Mouse (Mus musculus): ENCODE measurements around the gene Ptprm. TPM values are rescaled to one million over a fixed set of nuclear protein-coding genes. Genes with fewer than 3 reads are reported as not detected.

The Ptprm gene
- polyA plus RNA-seq, 1 experiment, result 34.2 TPM

DNA sequence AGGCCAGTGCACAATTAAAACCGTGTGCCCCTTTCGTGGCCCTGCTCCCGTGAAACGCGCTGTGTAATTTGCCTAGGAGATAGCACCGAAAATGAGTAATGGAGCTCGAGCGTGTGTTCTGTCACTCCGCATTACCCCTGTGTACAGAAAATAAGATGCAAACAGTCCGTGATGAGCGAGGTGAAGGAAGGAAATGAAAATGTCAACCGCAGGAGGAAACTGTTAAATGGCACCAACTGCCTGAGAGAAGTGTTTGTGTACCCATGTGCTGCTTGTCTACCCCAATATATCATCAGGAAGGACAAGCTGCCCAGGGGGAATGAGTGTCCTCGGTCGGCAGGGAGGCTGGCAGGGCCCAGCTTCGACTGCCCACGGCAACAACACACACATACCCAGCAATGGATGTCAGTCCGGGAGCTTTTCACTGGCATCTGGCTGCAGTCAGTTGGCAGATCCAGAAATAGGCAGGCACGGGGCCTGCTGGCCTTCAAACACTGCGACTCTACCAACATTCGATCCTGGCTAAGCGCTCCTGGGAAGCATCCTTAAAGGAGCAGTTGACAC, 79.6 kb downstream of the Ptprm start:
- TF ChIP-seq CTCF (IDR thresholded peaks at IDR 0.05; ENCODE audit: borderline replicate concordance, insufficient read depth, low read depth, low read length), result no peak
- no peak for TF ChIP-seq POLR2A (IDR thresholded peaks at IDR 0.05; ENCODE audit: borderline replicate concordance, insufficient read depth, low read length)

DNA sequence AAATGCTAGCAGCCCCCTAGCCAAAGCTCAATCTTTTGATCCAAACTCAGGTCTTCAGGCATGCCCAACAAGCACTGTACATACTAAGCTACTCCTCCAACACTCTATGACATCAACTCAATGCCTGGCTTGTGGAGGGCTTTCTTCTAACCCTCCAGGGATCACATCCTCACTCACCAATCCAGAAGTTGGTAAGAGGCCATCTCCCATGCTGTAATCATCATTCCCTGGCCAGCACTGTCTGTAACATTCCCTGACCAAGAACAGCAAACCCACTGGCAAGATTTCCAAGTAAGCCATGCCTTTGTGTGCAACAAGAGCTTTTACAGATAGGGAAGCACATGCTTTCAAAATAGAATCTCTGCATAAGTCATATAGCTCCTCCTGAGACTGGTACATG, 81.3 kb downstream of the Ptprm start:
- H3K4me3 ChIP-seq (replicated peaks; ENCODE audit: insufficient read depth, low read depth, low read length), result no peak overlapping the region
- H3K27me3 ChIP-seq (ENCODE audit: control insufficient read depth, insufficient read depth, low read length), result no peaks in the 10 kb centered on the region
- DNase-seq, result no peak
- TF ChIP-seq POLR2A (IDR thresholded peaks at IDR 0.05; ENCODE audit: borderline replicate concordance, insufficient read depth, low read length) (no peak), CTCF (IDR thresholded peaks at IDR 0.05; ENCODE audit: borderline replicate concordance, insufficient read depth, low read depth, low read length) (no peak)
- H3K4me1 ChIP-seq (ENCODE audit: control insufficient read depth, insufficient read depth, low read length), result no peaks in the 10 kb centered on the region; the same call in none of the 2 replicates
- no peak overlapping the region for H3K27ac ChIP-seq (ENCODE audit: insufficient read depth, low read length)

More for the DNA sequence above, 79.6 kb downstream of the Ptprm start:
- H3K27me3 ChIP-seq (ENCODE audit: control insufficient read depth, insufficient read depth, low read length), result no peaks in the 10 kb centered on the region
- peak; percentile 57 to 77 for DNase-seq
- 13% methylated on average over 21 of the region's 21 CpGs for WGBS
- H3K4me1 ChIP-seq (ENCODE audit: control insufficient read depth, insufficient read depth, low read length), result no peaks in the 10 kb centered on the region; the same call in none of the 2 replicates
- no peak overlapping the region for H3K4me3 ChIP-seq (replicated peaks; ENCODE audit: insufficient read depth, low read depth, low read length)
- H3K27ac ChIP-seq (ENCODE audit: insufficient read depth, low read length), result no peak overlapping the region

DNA sequence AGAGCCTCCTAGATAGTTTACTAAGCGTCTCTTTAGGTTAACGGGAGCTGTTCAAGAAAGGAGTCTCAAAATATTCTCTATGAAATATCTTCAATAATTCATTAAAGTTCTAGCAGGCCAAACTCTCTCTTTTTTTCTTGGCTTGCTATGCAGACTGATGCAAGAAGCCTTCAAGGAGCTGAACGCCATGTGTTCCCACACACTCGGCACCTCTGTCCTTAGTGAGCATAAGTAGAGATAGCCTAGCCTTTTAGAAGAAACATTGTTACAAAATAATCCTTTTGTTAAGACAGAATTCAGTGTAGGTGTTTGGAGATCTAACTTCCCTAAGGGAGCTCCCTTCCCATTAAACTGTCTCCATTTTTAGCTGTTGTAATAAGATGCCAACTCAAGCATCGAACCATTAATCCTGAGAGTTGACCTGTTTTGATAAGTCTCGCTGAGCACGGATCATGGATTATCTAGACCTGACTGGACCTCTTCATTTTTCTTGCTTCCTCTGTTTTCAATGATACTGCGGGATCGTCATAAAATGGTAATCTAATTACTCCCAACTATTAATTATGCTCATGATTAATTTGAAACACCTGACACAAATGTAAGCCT, 85.7 kb downstream of the Ptprm start:
- H3K27me3 ChIP-seq (ENCODE audit: control insufficient read depth, insufficient read depth, low read length), result no peaks in the 10 kb centered on the region
- no peaks in the 10 kb centered on the region; the same call in 1 of the 2 replicates for H3K4me1 ChIP-seq (ENCODE audit: control insufficient read depth, insufficient read depth, low read length)
- no peak for DNase-seq
- H3K27ac ChIP-seq (ENCODE audit: insufficient read depth, low read length), result no peak overlapping the region
- TF ChIP-seq CTCF (IDR thresholded peaks at IDR 0.05; ENCODE audit: borderline replicate concordance, insufficient read depth, low read depth, low read length) (no peak), POLR2A (IDR thresholded peaks at IDR 0.05; ENCODE audit: borderline replicate concordance, insufficient read depth, low read length) (no peak)
- no peak overlapping the region for H3K4me3 ChIP-seq (replicated peaks; ENCODE audit: insufficient read depth, low read depth, low read length)
- 86% methylated on average over 9 of the region's 9 CpGs for WGBS

DNA sequence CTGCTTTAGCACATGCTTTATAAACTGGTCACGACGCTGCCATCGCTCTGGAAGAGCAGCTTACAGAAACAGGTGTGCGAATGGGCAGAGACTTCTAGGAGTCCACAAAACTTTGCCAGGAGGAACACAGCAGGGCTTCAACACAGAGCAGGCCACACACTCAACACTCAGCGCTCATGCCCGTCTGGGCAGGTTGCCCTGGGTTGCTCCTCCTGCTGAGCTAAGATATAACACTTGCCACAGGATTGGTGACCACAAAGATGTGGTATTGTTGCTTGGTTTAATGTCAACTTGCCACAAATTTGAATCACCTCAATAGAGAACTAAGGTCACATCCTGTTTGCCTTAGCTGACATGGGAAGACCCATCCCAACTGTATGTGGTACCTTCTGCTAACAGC, 88.0 kb downstream of the Ptprm start:
- WGBS, result 20% methylated on average over 6 of the region's 6 CpGs

GRCm38 (mm10) chr17:67265520-67265919, 88.7 kb downstream of the Ptprm start:
- H3K27ac ChIP-seq (ENCODE audit: insufficient read depth, low read length), result no peak overlapping the region
- no peak for TF ChIP-seq POLR2A (IDR thresholded peaks at IDR 0.05; ENCODE audit: borderline replicate concordance, insufficient read depth, low read length)
- no peak for TF ChIP-seq CTCF (IDR thresholded peaks at IDR 0.05; ENCODE audit: borderline replicate concordance, insufficient read depth, low read depth, low read length)
- H3K4me3 ChIP-seq (replicated peaks; ENCODE audit: insufficient read depth, low read depth, low read length), result no peak overlapping the region
- WGBS, result 77% methylated on average over 4 of the region's 4 CpGs
- no peaks in the 10 kb centered on the region for H3K4me1 ChIP-seq (ENCODE audit: control insufficient read depth, insufficient read depth, low read length)
- H3K27me3 ChIP-seq (ENCODE audit: control insufficient read depth, insufficient read depth, low read length), result no peaks in the 10 kb centered on the region
- DNase-seq, result no peak

More for the DNA sequence above, 88.0 kb downstream of the Ptprm start:
- no peak for TF ChIP-seq CTCF (IDR thresholded peaks at IDR 0.05; ENCODE audit: borderline replicate concordance, insufficient read depth, low read depth, low read length)
- TF ChIP-seq POLR2A (IDR thresholded peaks at IDR 0.05; ENCODE audit: borderline replicate concordance, insufficient read depth, low read length), result no peak
- no peak for DNase-seq
- Histone ChIP-seq H3K4me1 (ENCODE audit: control insufficient read depth, insufficient read depth, low read length) (no peaks in the 10 kb centered on the region), H3K27me3 (ENCODE audit: control insufficient read depth, insufficient read depth, low read length) (no peaks in the 10 kb centered on the region), H3K4me3 (replicated peaks; ENCODE audit: insufficient read depth, low read depth, low read length) (no peak overlapping the region), H3K27ac (ENCODE audit: insufficient read depth, low read length) (no peak overlapping the region)

GRCm38 (mm10) chr17:67264716-67265115, 89.5 kb downstream of the Ptprm start:
- H3K27ac ChIP-seq (ENCODE audit: insufficient read depth, low read length), result no peak overlapping the region

DNA sequence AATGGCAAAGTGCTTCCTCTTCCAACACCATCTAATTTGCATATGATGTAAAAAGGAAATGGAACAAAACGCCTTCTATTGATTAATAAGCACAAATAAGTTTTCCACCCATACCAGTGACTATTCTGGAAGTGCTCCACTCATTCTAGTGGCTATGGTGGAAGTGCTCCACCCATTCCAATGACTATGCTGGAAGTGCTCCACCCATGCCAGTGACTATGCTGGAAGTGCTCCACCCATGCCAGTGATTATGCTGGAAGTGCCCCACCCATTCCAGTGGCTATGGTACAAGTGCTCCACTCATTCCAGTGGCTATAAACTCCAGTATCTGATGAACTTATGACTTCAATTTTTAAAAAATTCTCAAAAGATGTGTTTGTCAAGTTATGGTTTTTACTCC, 91.2 kb downstream of the Ptprm start:
- WGBS, result 74% methylated on average over 1 of the region's 1 CpGs
- Histone ChIP-seq H3K4me1 (ENCODE audit: control insufficient read depth, insufficient read depth, low read length) (no peaks in the 10 kb centered on the region), H3K4me3 (replicated peaks; ENCODE audit: insufficient read depth, low read depth, low read length) (no peak overlapping the region), H3K27ac (ENCODE audit: insufficient read depth, low read length) (no peak overlapping the region), H3K27me3 (ENCODE audit: control insufficient read depth, insufficient read depth, low read length) (no peaks in the 10 kb centered on the region)
- TF ChIP-seq POLR2A (IDR thresholded peaks at IDR 0.05; ENCODE audit: borderline replicate concordance, insufficient read depth, low read length), result no peak
- TF ChIP-seq CTCF (IDR thresholded peaks at IDR 0.05; ENCODE audit: borderline replicate concordance, insufficient read depth, low read depth, low read length), result no peak
- no peak for DNase-seq

More at GRCm38 (mm10) chr17:67264716-67265115, 89.5 kb downstream of the Ptprm start:
- DNase-seq, result no peak
- TF ChIP-seq CTCF (IDR thresholded peaks at IDR 0.05; ENCODE audit: borderline replicate concordance, insufficient read depth, low read depth, low read length), result no peak
- no peak for TF ChIP-seq POLR2A (IDR thresholded peaks at IDR 0.05; ENCODE audit: borderline replicate concordance, insufficient read depth, low read length)
- H3K4me3 ChIP-seq (replicated peaks; ENCODE audit: insufficient read depth, low read depth, low read length), result no peak overlapping the region
- no peaks in the 10 kb centered on the region for H3K27me3 ChIP-seq (ENCODE audit: control insufficient read depth, insufficient read depth, low read length)
- no peaks in the 10 kb centered on the region for H3K4me1 ChIP-seq (ENCODE audit: control insufficient read depth, insufficient read depth, low read length)
- WGBS, result 85% methylated on average over 6 of the region's 6 CpGs

DNA sequence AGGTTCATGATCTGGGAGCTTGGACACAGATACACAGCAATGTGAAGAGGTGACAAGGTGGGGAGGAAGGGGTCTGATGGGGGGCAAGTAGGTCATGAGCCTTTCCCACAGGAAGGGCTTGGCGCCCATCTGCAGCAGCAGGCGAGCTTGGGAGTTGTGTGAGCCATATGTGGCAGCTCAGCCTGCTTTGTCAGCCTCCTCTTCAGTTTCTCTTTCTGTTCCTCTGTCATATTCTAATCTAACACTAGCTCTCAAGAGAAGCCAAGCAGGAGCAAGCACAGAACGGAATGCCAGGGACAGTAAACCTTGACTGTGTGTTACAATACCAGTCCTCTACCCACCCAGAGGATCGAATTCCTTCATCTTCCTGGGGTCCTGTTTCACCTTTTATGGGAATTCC, 94.2 kb downstream of the Ptprm start:
- H3K27ac ChIP-seq (ENCODE audit: insufficient read depth, low read length), result no peak overlapping the region
- no peaks in the 10 kb centered on the region for H3K4me1 ChIP-seq (ENCODE audit: control insufficient read depth, insufficient read depth, low read length)
- 79% methylated on average over 4 of the region's 4 CpGs for WGBS
- no peaks in the 10 kb centered on the region for H3K27me3 ChIP-seq (ENCODE audit: control insufficient read depth, insufficient read depth, low read length)
- H3K4me3 ChIP-seq (replicated peaks; ENCODE audit: insufficient read depth, low read depth, low read length), result no peak overlapping the region
- no peak for DNase-seq
- no peak for TF ChIP-seq CTCF (IDR thresholded peaks at IDR 0.05; ENCODE audit: borderline replicate concordance, insufficient read depth, low read depth, low read length)
- no peak for TF ChIP-seq POLR2A (IDR thresholded peaks at IDR 0.05; ENCODE audit: borderline replicate concordance, insufficient read depth, low read length)

Measured in cerebellum, adult 2 months (tissue).